11 mouse cellular contexts compared by ENCODE assay signal in genomic region chr12:102652420-102652819, GRCm38 (mm10). TPM values are rescaled to one million over a fixed set of nuclear protein-coding genes. Genes with fewer than 3 reads are reported as not detected.
A peak's percentile ranks its signal among the peaks of the same experiment; 100 is the strongest.
DNase-seq lines count a peak whose midpoint lies in the region; ATAC-seq and TF ChIP-seq lines count a peak whose summit lies in the region.
"Had no signal": no experiment of that assay in that cellular context is flagged by ENCODE, and none has a peak within 500 bp of the region (broad histone marks: within the 10 kb centered on the region; RNA-seq: fewer than 3 reads in every experiment).

No protein-coding gene starts in this region.

- no peaks in the 10 kb centered on the region for H3K27me3 ChIP-seq in forebrain, embryonic 13.5 days
- H3K27me3 ChIP-seq in forebrain, embryonic 11.5 days (ENCODE audit: control insufficient read depth, insufficient read depth, low read length): no peaks in the 10 kb centered on the region
- no peaks in the 10 kb centered on the region for H3K27me3 ChIP-seq in intestine, embryonic 16.5 days (replicated peaks; ENCODE audit: control insufficient read depth, insufficient read depth, low read length)
- no peaks in the 10 kb centered on the region for H3K27me3 ChIP-seq in hindbrain, embryonic 12.5 days
- H3K27me3 ChIP-seq: liver, embryonic 12.5 days had no signal

- no peaks in the 10 kb centered on the region for H3K9me3 ChIP-seq in forebrain, embryonic 13.5 days (replicated peaks)
- no peaks in the 10 kb centered on the region for H3K9me3 ChIP-seq in forebrain, embryonic 11.5 days (ENCODE audit: control insufficient read depth, low read length)
- H3K9me3 ChIP-seq in intestine, embryonic 16.5 days (ENCODE audit: control insufficient read depth, low read length): no peaks in the 10 kb centered on the region
- H3K9me3 ChIP-seq in hindbrain, embryonic 12.5 days (replicated peaks): no peaks in the 10 kb centered on the region
- H3K9me3 ChIP-seq: liver, embryonic 12.5 days had no signal

- H3K36me3 ChIP-seq in forebrain, embryonic 13.5 days (ENCODE audit: poor library complexity, severe bottlenecking): no peaks in the 10 kb centered on the region
- no peaks in the 10 kb centered on the region for H3K36me3 ChIP-seq in forebrain, embryonic 11.5 days (ENCODE audit: control insufficient read depth, insufficient read depth, low read length)
- no peaks in the 10 kb centered on the region for H3K36me3 ChIP-seq in intestine, embryonic 16.5 days (ENCODE audit: control insufficient read depth, insufficient read depth, low read length)
- H3K36me3 ChIP-seq in hindbrain, embryonic 12.5 days: no peaks in the 10 kb centered on the region
- H3K36me3 ChIP-seq: liver, embryonic 12.5 days had no signal

- H3K9ac ChIP-seq in forebrain, embryonic 13.5 days: no peak overlapping the region
- H3K9ac ChIP-seq in forebrain, embryonic 11.5 days (ENCODE audit: low read length): no peak overlapping the region
- H3K9ac ChIP-seq in intestine, embryonic 16.5 days (ENCODE audit: low read depth, low read length): 0 out of 2 replicates have a peak overlapping the region, but pooled peaks have one; percentile 2
- no peak overlapping the region for H3K9ac ChIP-seq in hindbrain, embryonic 12.5 days
- H3K9ac ChIP-seq: liver, embryonic 12.5 days had no signal

- peak; percentile 22; the same call in 1 of the 2 replicates for ATAC-seq in forebrain, embryonic 13.5 days
- ATAC-seq in forebrain, embryonic 11.5 days (replicated peaks; ENCODE audit: low FRiP score): no peak
- peak; percentile 57; the same call in 1 of the 2 replicates for ATAC-seq in intestine, embryonic 16.5 days
- no peak for ATAC-seq in hindbrain, embryonic 12.5 days (ENCODE audit: low FRiP score)
- ATAC-seq: hindbrain, embryonic 16.5 days; liver, embryonic 12.5 days had no signal

- WGBS in forebrain, embryonic 13.5 days: 74% methylated on average over 8 of the region's 8 CpGs
- 79% methylated on average over 8 of the region's 8 CpGs for WGBS in forebrain, embryonic 11.5 days
- 29% methylated on average over 8 of the region's 8 CpGs for WGBS in intestine, embryonic 16.5 days
- WGBS in hindbrain, embryonic 12.5 days: 71% methylated on average over 8 of the region's 8 CpGs

- intact Hi-C loops in left cerebral cortex, adult 2 months (cut with DNase I): loop anchor here (2.0 kb wide), 1 partner anchor 50 kb away; no protein-coding TSS in a partner anchor

- TF ChIP-seq CTCF in left cerebral cortex, adult 2 months (IDR thresholded peaks at IDR 0.05): no peak

- H3K4me3 ChIP-seq in forebrain, embryonic 13.5 days: no peak overlapping the region
- H3K4me3 ChIP-seq in forebrain, embryonic 11.5 days (ENCODE audit: low read depth, low read length): no peak overlapping the region
- no peak overlapping the region for H3K4me3 ChIP-seq in left cerebral cortex, adult 2 months
- H3K4me3 ChIP-seq in intestine, embryonic 16.5 days (ENCODE audit: low read length): no peak overlapping the region
- no peak overlapping the region for H3K4me3 ChIP-seq in hindbrain, embryonic 12.5 days
- H3K4me3 ChIP-seq: liver, embryonic 12.5 days had no signal

- peaks cover 22% of the 10 kb centered on the region for H3K4me1 ChIP-seq in forebrain, embryonic 13.5 days
- 0 out of 2 replicates have a peak, but pooled peaks cover 1% of the 10 kb centered on the region for H3K4me1 ChIP-seq in forebrain, embryonic 11.5 days (replicated peaks; ENCODE audit: control insufficient read depth, insufficient read depth, low read length)
- H3K4me1 ChIP-seq in intestine, embryonic 16.5 days (ENCODE audit: control insufficient read depth, insufficient read depth, low read length): peaks cover 40% of the 10 kb centered on the region
- peaks cover 18% of the 10 kb centered on the region for H3K4me1 ChIP-seq in hindbrain, embryonic 12.5 days

- H3K27ac ChIP-seq in forebrain, embryonic 13.5 days: no peak overlapping the region
- H3K27ac ChIP-seq in forebrain, embryonic 11.5 days (ENCODE audit: low read depth, low read length): no peak overlapping the region
- peak overlapping the region; percentile 80 for H3K27ac ChIP-seq in left cerebral cortex, adult 2 months
- 0 out of 2 replicates have a peak overlapping the region, but pooled peaks have one; percentile 17 for H3K27ac ChIP-seq in intestine, embryonic 16.5 days (ENCODE audit: low read length)
- no peak overlapping the region for H3K27ac ChIP-seq in hindbrain, embryonic 12.5 days
- H3K27ac ChIP-seq: liver, embryonic 12.5 days had no signal

- no peak for DNase-seq in forebrain, embryonic 11.5 days (ENCODE audit: low spot score)
- no peak for DNase-seq in left cerebral cortex, adult 2 months (ENCODE audit: extremely low spot score in 1 of 2, low spot score in 2 of 2)
- no peak for DNase-seq in left cerebral cortex, adult 18-20 months (ENCODE audit: low spot score in 2 of 2)
- peak; percentile 70 for DNase-seq in thymus, postnatal 0 days (ENCODE audit: low spot score)
- no peak for DNase-seq in layer of hippocampus, postnatal 10 days (ENCODE audit: low spot score in 2 of 2)

- H3K4me2 ChIP-seq in forebrain, embryonic 13.5 days: no peak overlapping the region
- H3K4me2 ChIP-seq in forebrain, embryonic 11.5 days (ENCODE audit: low read depth, low read length, severe bottlenecking): no peak overlapping the region
- no peak overlapping the region for H3K4me2 ChIP-seq in intestine, embryonic 16.5 days (ENCODE audit: low read depth, low read length)
- no peak overlapping the region for H3K4me2 ChIP-seq in hindbrain, embryonic 12.5 days (replicated peaks)
- H3K4me2 ChIP-seq: liver, embryonic 12.5 days; midbrain, embryonic 11.5 days had no signal

RNA-seq across cellular contexts. Expression of gene Itpk1, which starts 52.3 kb away (rescaled TPM):
- 34.5 and 38.7 TPM in 2 replicates for polyA plus RNA-seq in forebrain, embryonic 13.5 days (2015; fragmentation: Nextera tagmentation; extraction: Ambion mirVana)
- 19.6 and 21.5 TPM in 2 replicates for polyA plus RNA-seq in forebrain, embryonic 11.5 days (2014; fragmentation: Nextera tagmentation; extraction: Ambion mirVana)
- 10 to 100 TPM; 52.3 to 54.9 TPM for total RNA-seq in left cerebral cortex, adult 2 months (2021)
- total RNA-seq in left cerebral cortex, adult 18-20 months (2021): 10 to 100 TPM; 56.0 to 63.6 TPM
- 51.4 and 57.1 TPM in 2 replicates for polyA plus RNA-seq in intestine, embryonic 16.5 days (2015; fragmentation: Nextera tagmentation; extraction: Ambion mirVana)
- 18.6 and 19.9 TPM in 2 replicates for polyA plus RNA-seq in thymus, postnatal 0 days (2015; fragmentation: Nextera tagmentation; extraction: Ambion mirVana)
- 10 to 100 TPM; 49.4 to 52.8 TPM for total RNA-seq in layer of hippocampus, postnatal 10 days (2021)
- 16.6 and 17.1 TPM in 2 replicates for polyA plus RNA-seq in hindbrain, embryonic 12.5 days (2016; fragmentation: Nextera tagmentation; extraction: Ambion mirVana)

Comparison
In these comparisons a context has a peak if more than half of its experiments do, and no peak if none do; other contexts are left out.
1. ATAC-seq: peak in forebrain, embryonic 13.5 days (single experiment) and intestine, embryonic 16.5 days (single experiment); none in forebrain, embryonic 11.5 days (single experiment) and hindbrain, embryonic 12.5 days (single experiment).
2. H3K27ac ChIP-seq: peak in left cerebral cortex, adult 2 months (single experiment) and intestine, embryonic 16.5 days (single experiment); none in forebrain, embryonic 13.5 days (single experiment), forebrain, embryonic 11.5 days (single experiment) and hindbrain, embryonic 12.5 days (single experiment).